Mouse (Mus musculus) A20 (cell line): ENCODE data around the gene Ctsll3.

Source experiments
- DNase-seq: peaks from one replicate; pipeline ENCODE4 v3.0.0-alpha.2; 2011; ENCODE audit warnings: low read depth, low spot score

Ctsll3 gene

DNA sequence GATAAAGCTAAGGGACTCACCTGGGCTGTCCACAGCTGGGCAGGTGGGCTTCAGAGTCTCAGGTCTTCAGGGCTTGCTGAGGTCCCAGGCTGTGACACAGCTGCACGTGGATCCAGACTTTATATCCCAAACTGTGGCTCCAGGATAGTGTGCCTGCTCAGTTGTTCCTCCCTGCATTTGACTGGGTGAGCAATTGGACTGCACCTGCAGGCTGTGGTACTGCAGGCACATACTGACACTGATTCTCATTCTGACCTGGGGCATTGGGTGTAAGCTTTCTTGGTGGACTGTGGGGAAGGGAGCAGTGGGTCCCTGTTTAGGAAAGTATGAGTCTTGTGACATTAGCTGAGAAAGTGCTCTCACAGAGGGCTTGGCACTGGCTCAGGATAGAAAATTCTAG lies at the start of gene Ctsll3:
Ctsll3 (minus strand) TSS at position 101 of the 400 bp plus-strand sequence.
- no peak for DNase-seq

DNA sequence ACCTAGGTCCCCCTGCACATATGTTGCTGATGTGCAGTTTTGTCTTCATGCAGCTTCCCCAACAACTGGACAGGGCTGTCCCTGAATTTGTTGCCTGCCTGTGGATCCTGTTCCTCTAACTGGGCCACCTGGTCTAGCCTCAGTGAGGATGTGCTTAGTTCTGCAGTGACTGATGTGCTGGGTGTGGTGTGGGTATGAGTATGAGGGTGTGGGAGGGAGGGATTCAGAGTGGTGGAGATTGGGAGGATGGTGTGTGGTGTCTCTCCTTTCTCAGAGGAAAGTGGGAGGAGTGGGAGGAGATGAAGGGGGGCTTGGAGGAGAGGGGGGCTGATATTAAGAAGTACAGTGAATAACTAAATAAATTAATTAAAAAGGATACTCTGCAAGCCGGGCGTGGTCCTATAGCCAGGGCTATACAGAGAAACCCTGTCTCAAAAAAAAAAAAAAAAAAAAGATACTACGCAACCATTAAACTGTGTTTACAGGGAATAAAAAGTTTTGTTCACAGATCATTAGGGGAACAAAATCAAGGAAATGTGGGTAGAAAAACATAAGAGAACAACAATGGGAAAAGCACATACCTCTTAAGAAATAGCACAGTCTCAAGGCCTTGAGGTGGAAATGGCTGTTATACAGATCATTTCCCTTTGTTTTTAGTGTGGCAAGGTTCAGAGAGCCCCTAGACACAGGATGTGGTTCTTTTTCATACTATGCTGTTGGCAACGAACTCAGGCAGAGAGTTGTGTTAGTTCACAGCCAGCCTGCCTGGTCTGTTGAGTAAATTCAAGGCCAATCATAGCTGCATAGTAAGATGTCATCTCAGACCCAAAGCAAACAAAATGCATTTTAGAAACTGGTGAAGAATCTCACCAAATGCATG lies 45.8 kb upstream of the Ctsll3 start:
- no peak for DNase-seq

DNA sequence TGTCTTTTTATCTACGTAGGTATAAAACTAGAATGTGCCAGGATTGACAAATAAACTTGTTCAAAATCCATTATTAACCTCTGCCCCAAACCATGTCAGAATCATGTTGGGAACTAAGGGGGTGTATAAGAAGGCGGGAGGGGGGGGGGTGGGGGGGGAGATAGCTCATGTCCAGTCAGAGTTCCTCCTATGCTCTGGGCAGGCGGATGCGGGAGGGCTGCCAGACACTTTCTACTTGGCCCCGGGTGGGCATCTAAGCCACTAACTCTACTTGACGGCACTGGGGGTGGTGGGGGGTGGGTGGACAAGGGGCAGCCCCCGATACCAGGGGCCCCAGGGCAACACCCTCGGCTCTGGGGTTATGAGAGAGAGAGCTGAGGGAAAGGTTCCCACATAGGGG lies 40.5 kb upstream of the Ctsll3 start:
- no peak for DNase-seq

DNA sequence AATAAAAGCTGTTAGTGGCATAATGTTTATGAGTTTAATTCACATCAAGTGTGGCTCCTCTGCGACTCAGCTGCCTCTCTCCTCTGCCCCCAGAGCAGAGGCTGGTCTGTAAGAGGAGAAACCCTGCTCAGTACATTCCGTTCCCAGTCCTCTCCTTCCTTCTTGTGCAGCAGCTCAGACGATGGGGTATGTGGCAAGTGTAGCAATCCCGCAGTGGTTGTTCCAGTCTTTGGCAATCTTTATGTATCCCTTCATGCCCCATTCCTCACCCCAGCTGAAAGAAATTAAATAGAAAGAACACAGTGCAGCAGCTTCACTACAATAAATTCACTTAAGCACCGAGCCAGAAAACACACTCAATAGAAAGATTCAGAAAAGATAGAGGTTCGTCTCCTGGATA lies 40.1 kb upstream of the Ctsll3 start:
- DNase-seq, result no peak

DNA sequence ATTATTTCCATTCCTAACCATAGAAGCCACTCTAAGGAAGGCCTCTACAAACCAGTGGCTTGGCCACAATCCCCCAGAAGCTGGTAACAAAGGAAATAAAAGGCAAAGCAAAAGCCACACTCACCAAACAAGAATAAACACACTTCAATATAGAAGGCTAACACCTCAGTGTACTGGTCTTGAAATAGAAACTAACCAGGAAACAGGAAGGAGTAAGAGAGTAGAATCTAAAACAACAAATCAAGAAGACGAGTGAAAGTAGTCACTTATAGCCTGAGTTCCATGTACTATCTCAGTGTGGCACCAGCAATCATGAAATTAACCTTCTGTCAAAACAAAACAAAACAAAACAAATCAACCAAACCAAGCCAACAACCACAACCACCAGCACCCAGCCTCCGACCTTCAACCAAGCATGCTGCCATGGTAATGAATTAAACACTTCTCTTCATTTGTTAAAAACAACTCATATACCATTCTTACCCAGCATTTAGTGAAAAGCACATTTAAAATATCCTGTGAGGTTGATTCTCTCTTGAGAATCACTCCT lies 36.8 kb upstream of the Ctsll3 start:
- no peak for DNase-seq

DNA sequence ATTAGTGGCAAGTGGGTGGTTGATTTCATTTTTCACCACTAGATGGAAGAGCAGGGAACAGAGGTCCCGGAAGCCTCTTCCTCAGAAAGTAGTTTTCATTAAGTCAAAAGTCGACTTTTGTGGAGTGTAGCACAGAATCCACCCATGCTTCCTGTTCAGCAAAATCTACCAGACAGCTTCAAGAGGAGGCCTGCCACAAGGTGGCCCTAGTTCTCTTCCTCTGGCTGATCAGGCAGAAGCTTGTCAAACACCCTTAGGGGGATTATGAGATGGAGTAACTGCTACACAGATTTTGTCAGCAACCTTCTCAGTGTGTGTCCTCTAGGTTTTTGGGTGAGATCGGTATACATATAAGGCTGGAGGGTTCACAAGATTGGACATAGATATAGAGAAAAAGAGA lies 23.4 kb upstream of the Ctsll3 start:
- no peak for DNase-seq

DNA sequence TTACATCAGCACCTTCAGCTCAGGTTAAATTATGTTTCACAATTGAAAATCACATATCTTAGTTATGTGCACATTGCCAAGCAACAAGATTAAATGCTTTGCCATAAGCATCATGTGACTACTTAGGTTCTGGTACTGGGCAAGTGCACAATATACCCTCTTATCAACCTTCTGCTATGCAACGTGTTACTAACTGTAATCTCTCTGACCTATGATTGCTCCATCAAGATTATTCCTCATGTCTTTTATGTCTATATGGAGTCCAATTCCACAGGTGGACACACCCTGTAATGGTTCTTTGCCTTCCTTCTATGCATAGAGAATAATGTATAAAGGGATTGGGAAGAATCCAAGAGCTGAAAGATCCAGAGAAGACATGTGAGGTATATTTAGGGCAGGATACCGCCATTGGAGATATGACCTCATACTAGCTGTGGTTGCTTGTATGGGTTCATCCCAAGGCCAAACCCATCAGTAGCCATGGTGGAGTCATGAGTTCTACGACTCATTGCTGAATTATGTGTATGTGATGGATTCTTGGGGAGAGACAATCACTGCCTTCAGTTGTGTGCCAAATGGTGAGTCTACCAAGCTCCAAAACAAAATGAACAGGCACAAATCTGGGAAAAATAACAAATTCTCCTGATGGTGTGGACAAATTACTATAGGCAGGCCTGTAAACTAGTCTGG lies 18.0 kb upstream of the Ctsll3 start:
- no peak for DNase-seq

DNA sequence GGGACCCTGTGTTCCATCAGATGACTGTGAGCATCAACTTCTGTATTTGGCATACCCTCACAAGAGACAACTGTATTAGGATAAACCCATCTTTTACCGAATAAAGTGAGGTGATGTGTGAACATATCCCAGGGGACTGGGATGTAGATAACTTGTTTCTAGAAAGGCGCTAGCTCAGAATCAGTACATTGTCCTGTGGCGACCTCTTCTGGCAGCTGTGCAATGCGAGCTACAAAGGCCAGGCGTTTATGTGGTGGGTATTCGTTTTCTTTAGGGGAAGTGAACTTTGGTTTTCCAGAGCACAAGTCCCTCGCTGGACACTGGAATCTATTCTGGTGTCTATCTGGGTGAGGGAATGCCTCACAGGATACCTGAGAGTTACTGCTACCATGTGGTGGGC lies 16.8 kb upstream of the Ctsll3 start:
- no peak for DNase-seq

DNA sequence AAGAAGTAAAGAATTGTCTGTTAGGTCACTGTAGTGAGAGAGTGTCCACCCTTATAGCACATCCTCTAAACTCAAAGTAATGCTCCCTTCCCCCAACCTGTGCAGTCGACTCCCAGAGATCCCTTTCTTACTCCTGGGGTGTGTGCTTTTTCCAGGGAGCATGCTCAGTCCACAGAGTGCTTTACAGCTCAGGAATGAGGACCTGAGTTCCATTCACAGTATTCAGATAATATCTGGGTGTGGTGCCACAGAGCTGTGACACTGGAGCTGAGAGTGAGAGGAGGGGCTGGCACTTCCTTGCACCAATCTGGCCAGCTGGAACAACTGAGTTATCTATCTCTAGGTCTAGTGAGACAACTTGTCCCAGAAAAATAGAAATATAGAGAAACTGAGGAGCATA lies 11.1 kb upstream of the Ctsll3 start:
- no peak for DNase-seq

DNA sequence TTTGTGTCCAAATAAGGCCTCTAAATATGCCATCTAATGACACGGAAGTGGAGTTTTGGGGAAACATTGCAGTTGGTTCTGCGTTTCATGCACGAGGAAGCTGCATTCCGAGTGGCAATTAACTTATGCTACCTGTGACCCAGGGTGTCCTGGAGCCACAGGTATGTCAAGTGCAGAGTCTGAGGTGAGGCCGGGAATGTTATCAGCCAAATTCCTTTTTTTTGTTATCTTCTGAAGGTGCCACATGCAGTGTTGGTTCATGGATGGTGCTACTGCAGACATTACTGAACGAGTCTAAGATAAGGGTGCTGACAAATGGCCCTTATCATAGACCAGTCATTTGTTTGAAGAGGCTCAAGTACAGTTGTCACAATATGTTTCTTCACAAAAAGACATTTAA lies 10.1 kb upstream of the Ctsll3 start:
- DNase-seq, result no peak

DNA sequence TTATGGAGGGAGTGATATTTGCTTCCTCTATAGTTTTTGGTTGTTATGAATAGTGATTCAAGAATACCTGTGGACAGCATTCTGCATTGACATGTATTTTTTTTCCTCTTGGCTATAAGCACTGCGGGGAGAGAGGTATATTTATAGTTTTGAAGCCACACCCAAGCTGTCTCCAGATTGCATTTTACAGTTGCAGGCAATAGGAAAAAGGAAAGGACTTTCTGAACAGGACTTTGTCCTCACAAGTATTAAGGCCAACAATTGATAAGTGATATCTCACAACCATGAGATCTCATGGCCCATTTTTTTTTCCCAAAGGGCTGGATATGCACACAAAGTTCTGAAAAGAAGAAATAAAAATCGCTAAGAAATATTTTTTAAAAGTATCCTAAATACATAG lies 7.0 kb upstream of the Ctsll3 start:
- DNase-seq, result no peak

DNA sequence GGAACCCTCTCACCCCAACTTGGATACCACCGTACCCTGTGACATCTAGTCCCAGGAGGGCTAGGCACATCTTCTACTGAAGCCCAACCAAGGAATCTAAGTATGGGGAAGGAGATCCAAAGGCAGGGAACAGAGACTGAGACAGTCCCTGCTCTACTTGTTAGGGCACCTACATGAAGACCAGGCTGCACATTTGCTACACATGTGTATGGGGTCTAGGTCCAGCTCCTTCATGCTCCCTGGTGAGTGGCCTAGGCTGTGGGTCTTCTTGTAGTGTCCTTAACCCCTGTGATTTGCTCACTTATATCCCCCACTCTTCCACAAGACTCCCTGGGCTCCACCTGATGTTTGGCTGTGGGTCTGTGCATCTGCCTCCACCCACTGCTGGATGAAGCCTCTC lies 13.2 kb downstream of the Ctsll3 start:
- no peak for DNase-seq

DNA sequence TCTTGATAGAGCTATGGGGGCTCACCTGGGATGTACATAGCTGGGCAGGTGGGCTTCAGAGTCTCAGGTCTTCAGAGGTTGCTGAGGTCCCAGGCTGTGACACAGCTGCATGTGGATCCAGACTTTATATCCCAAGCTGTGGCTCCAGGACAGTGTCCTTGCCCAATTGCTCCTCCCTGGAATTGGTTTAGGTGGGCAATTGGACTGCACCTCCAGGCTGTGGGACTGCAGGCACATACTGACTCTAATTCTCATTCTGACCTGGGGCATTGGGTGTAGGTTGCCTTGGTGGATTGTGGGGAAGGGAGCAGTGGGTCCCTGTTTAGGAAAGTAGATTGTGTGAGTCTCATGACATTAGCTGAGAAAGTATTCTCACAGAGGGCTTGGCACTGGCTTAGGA lies 16.4 kb downstream of the Ctsll3 start, which contains the start of gene BC051665:
BC051665 (minus strand) TSS at position 101 of the 400 bp plus-strand sequence.
- DNase-seq, result no peak

DNA sequence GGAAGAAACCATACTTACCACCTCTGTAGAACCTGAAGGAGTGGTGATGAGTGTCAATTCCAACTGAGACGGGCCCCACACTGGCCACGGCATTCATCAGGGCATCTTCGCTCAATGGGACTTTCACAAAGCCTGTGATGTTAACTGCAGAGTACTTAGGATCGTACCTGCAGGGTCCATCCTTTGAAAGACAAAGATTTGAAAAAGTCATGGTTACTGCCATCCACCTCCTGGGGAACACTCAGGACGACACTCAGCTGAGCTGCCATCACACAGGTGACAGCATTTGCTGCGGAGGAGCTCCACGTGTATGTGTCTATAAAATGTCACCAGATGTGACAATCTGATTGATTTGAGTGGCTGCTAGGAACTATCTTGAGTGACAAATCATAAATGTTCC lies 19.3 kb downstream of the Ctsll3 start:
- DNase-seq, result no peak

DNA sequence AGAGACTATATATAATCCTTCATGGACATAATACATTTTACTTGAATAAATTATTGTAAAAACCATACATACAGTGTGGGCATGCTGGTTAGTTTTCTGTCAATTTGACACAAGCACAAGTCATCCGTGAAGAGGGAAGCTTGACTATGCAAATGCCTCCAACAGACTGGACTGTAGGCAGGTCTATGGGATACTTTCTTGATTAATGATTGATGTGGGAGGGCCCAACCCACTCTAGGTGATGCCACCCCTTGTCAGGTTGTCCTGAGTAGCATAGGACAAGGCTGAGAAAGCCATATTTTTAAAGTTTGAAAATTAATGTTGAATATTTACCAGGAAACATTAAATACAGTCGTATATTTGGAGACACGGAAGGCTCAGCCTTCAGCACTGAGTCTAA lies 22.1 kb downstream of the Ctsll3 start:
- no peak for DNase-seq

DNA sequence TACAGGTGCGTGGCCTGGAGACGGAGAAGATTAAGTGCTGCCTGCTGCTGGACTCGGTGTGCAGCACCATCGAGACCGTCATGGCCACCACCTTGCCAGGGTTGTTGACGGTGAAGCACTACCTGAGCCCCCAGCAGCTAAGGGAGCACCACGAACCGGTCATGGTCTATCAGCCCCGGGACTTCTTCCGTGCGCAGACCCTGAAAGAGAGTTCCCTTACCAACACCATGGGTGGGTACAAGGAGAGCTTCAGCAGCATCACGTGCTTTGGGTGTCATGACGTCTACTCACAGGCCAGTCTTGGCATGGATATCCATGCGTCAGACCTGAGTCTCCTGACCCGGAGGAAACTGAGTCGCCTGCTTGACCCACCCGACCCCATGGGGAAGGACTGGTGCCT lies 41.5 kb downstream of the Ctsll3 start:
- no peak for DNase-seq

DNA sequence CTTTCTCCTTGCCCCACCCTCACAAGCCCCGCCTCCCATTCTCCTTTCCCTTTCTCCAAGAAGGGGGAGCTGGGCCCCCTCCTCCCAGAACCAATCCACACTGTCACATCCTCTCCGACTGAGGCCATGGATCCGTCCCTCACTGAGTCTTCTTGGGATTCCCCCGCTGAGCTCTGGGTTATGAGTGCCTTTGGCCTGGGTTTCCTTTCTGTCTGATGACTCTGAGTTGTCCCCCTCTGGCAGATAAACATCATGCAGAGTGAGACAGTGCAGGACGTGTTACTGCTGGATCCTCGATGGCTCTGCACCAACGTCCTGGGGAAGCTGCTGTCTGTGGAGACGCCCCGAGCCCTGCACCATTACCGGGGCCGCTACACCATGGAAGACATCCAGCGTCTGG lies 42.3 kb downstream of the Ctsll3 start:
- no peak for DNase-seq

DNA sequence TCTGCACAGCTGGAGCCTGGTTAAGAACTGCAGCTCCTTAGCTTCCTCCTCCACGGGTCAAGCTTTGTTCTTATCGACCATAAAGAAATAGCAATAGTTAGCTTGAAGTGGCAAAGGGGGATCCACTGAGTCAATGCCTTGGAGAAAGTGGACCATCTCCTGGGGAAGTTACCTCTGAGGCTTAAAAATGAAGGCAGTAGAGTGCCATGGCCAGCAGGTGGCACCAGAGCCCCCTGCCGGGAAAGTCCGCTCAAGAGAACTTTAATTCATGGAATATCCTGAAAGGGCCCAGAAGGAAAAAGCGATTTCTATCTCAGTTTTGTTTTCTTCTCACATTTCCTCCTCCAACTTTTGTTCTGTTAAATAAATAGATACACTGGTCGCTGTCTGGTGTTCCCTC lies 43.5 kb downstream of the Ctsll3 start:
- DNase-seq, result no peak

DNA sequence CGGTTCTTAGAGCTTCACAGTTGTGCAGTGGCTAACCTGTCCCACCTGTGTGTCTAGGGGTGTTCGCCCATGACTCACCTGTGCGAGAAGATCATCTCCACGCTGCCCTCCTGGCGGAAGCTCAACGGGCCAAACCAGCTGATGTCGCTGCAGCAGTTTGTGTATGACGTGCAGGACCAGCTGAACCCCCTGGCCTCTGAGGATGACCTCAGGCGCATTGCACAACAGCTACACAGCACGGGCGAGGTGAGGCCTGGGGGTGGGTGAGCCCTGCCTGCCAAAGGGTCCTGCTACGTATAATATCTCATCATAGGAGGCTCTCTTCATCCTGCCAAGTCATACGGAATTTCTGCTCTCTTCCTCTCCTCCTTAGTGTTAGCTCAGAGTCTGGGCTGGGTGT lies 45.4 kb downstream of the Ctsll3 start:
- DNase-seq, result no peak

DNA sequence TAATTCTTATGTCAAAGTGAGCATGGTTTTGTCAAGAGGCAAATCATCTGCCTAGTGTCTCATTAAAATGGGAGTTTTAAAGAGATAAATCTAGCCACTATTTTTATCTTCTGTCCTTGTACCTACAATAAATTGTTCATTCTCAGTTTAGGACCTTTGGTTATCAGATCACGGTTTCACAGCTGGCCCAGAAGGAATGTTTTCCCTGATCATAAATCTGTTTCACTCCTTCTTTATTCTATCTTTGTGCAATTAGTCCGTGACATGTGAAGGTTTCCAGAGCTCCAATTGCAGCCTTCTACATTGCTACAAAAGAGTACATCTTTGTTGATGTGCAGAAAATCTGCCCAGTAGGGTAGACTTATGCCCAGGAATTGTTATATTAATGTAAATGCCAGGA lies 47.4 kb downstream of the Ctsll3 start:
- DNase-seq, result no peak

DNA sequence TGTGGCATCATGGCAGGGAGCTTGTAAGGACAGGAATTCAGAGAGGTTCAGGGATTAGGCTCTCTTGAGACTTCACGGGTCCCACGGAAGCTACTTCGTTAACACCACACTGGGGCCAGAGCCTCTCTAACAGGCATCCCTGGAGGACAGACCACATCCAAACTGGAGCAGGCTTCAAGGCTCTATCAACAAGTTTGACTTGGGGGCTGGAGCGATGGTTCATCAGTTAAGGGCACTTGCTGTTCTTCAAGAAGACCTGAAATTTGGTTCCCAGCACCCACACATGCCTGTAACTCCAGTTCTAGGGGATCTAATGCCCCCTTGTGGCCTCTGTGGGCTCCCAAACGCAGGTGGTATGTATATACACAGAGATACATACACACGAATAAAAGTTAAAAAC lies 49.4 kb downstream of the Ctsll3 start:
- DNase-seq, result no peak

DNA sequence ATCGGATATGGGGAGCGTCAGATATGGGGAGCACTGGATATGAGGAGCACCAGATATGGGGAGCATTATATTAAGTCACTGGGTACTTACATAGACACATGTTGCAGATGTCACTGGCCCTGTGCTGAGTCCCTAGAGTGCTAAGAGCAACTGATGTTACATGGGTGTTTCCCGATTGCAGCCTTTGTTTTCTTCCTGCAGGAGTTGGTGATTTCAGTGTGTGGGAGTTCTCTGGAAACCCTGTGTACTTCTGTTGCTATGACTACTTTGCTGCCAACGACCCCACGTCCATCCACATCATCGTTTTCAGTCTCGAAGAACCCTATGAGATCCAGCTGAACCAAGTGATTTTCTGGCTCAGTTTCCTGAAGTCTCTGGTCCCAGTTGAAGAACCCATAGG lies 51.7 kb downstream of the Ctsll3 start:
- DNase-seq, result no peak

DNA sequence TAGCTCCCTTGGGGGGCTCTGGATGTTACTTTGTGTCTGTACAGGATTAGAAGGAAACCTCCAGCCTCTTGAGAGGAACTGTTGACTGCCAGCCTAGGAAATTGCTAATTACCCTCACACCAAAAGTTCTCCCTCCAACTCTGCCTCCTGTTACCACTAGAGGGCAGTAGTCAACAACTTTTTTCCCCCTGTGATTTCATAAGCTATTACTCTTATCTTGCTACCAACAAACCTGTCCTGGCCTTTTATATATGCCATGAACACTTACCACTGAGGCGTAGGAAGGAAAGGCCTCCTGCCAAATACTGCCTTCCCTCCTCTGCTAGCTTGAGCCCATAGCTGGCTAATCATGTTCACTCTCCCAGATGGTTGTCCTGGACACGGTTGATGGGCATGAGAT lies 54.1 kb downstream of the Ctsll3 start:
- no peak for DNase-seq
